37 mouse cellular contexts compared by ENCODE assay signal in genomic region chrX:37210941-37211340, GRCm38 (mm10). TPM values are rescaled to one million over a fixed set of nuclear protein-coding genes. Genes with fewer than 3 reads are reported as not detected.
"Had no signal": no experiment of that assay in that cellular context is flagged by ENCODE, and none has a peak within 500 bp of the region (broad histone marks: within the 10 kb centered on the region; RNA-seq: fewer than 3 reads in every experiment).

TSS of gene Gm9 (minus strand) at chrX:37211041.

- H3K4me3 ChIP-seq: limb, embryonic 10.5 days; limb, embryonic 12.5 days; limb, embryonic 13.5 days; limb, embryonic 15.5 days; liver, embryonic 12.5 days; liver, embryonic 13.5 days; liver, embryonic 15.5 days; lung, embryonic 15.5 days; megakaryocyte, embryonic 14.5 days; midbrain, embryonic 10.5 days; midbrain, embryonic 12.5 days; midbrain, embryonic 13.5 days; midbrain, embryonic 15.5 days; myocyte had no signal

- H3K9me3 ChIP-seq: limb, embryonic 10.5 days; limb, embryonic 12.5 days; limb, embryonic 13.5 days; limb, embryonic 15.5 days; liver, embryonic 12.5 days; liver, embryonic 13.5 days; liver, embryonic 15.5 days; lung, embryonic 15.5 days; midbrain, embryonic 10.5 days; midbrain, embryonic 12.5 days; midbrain, embryonic 15.5 days had no signal

- H3K4me2 ChIP-seq: limb, embryonic 12.5 days; limb, embryonic 13.5 days; limb, embryonic 15.5 days; liver, embryonic 11.5 days; liver, embryonic 12.5 days; liver, embryonic 13.5 days; liver, embryonic 15.5 days; lung, embryonic 14.5 days; lung, embryonic 15.5 days; midbrain, embryonic 11.5 days; midbrain, embryonic 12.5 days; midbrain, embryonic 13.5 days; midbrain, embryonic 15.5 days had no signal

- H3K27me3 ChIP-seq: limb, embryonic 12.5 days; limb, embryonic 13.5 days; limb, embryonic 15.5 days; liver, embryonic 12.5 days; liver, embryonic 13.5 days; liver, embryonic 15.5 days; lung, embryonic 15.5 days; midbrain, embryonic 12.5 days; midbrain, embryonic 13.5 days; midbrain, embryonic 15.5 days had no signal

- H3K9ac ChIP-seq: limb, embryonic 12.5 days; limb, embryonic 13.5 days; limb, embryonic 15.5 days; liver, embryonic 12.5 days; liver, embryonic 13.5 days; liver, embryonic 14.5 days; liver, embryonic 15.5 days; liver, postnatal 0 days; lung, embryonic 14.5 days; lung, embryonic 15.5 days; midbrain, embryonic 12.5 days; midbrain, embryonic 13.5 days; midbrain, embryonic 15.5 days had no signal

- H3K4me1 ChIP-seq: limb, embryonic 10.5 days; limb, embryonic 12.5 days; limb, embryonic 13.5 days; limb, embryonic 15.5 days; liver, embryonic 12.5 days; liver, embryonic 13.5 days; liver, embryonic 15.5 days; lung, embryonic 15.5 days; megakaryocyte, embryonic 14.5 days; midbrain, embryonic 10.5 days; midbrain, embryonic 12.5 days; midbrain, embryonic 13.5 days; midbrain, embryonic 15.5 days had no signal

- ATAC-seq: liver, embryonic 12.5 days; liver, postnatal 0 days; lung, postnatal 0 days; midbrain, embryonic 13.5 days; midbrain, embryonic 15.5 days; midbrain, embryonic 16.5 days had no signal

- DNase-seq: left cerebral cortex, postnatal 4 days; liver; liver, embryonic 13.5 days; liver, postnatal 0 days; lung, adult 18-20 months; lung, adult 2 months; lung, embryonic 14.5 days; lung, postnatal 10 days; lung, postnatal 14 days; lung, postnatal 36 days; lung, postnatal 4 days; midbrain, embryonic 14.5 days had no signal

- H3K27ac ChIP-seq: limb, embryonic 10.5 days; limb, embryonic 12.5 days; limb, embryonic 13.5 days; limb, embryonic 15.5 days; liver, embryonic 12.5 days; liver, embryonic 13.5 days; liver, embryonic 14.5 days; liver, embryonic 15.5 days; lung, embryonic 15.5 days; macrophage; midbrain, embryonic 10.5 days; midbrain, embryonic 12.5 days; midbrain, embryonic 13.5 days; midbrain, embryonic 15.5 days had no signal

- H3K36me3 ChIP-seq: limb, embryonic 10.5 days; limb, embryonic 12.5 days; limb, embryonic 13.5 days; limb, embryonic 15.5 days; liver, embryonic 12.5 days; liver, embryonic 13.5 days; liver, embryonic 15.5 days; lung, embryonic 15.5 days; midbrain, embryonic 10.5 days; midbrain, embryonic 12.5 days; midbrain, embryonic 13.5 days; midbrain, embryonic 15.5 days had no signal

RNA-seq across cellular contexts. Expression of gene Gm9, which starts in this region (rescaled TPM):
- polyA plus RNA-seq: limb, embryonic 10.5 days; limb, embryonic 11.5 days; limb, embryonic 12.5 days; limb, embryonic 14.5 days; limb, embryonic 15.5 days; liver, adult 2 months; liver, embryonic 11.5 days; liver, embryonic 12.5 days; liver, embryonic 13.5 days; liver, embryonic 14.5 days; liver, embryonic 15.5 days; liver, embryonic 16.5 days; liver, postnatal 0 days; lung, adult 2 months; lung, embryonic 14.5 days; lung, embryonic 15.5 days; lung, embryonic 16.5 days; lung, postnatal 0 days; macrophage; midbrain, embryonic 10.5 days; midbrain, embryonic 11.5 days; midbrain, embryonic 12.5 days; midbrain, embryonic 13.5 days; midbrain, embryonic 14.5 days; midbrain, embryonic 15.5 days; midbrain, embryonic 16.5 days; midbrain, postnatal 0 days; myocyte had no signal
